Mouse (Mus musculus) skeletal muscle tissue, postnatal 0 days (tissue): ENCODE data around the gene Siglece. TPM values are rescaled to one million over a fixed set of nuclear protein-coding genes. Genes with fewer than 3 reads are reported as not detected.

ENCODE experiments used
- polyA plus RNA-seq: library from polyadenylated mRNA; unstranded; fragments of >200 nt; fragmentation: Nextera tagmentation; extraction: Ambion mirVana; gene quantifications from 2 replicates; pipeline ENCODE4 v1.2.1, GENCODE M21; 2015

The Siglece gene
- 0.77 and 0.99 TPM in 2 replicates for polyA plus RNA-seq

DNA sequence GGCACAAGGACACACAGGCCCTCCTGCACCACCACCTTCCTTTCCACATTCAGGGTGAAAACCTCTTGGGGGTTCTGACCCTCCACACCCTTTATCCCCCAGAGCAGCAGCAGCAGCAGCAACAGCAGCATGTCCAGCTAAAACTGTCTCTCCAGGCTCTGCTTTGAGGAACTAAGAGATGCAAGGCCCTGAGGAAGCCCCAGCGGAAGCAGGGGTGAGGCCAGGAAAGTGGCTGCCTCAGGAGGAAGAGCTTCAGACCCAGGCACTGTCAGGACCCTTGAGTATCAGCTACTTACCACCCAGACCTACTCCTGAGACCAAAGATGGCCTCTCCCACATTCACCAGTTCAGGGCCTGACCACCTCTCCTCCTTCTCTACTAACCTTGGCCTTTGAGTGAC lies at the start of gene Siglece:
Gene Siglece (minus strand): TSS at position 160 of the 400 bp plus-strand sequence.

DNA sequence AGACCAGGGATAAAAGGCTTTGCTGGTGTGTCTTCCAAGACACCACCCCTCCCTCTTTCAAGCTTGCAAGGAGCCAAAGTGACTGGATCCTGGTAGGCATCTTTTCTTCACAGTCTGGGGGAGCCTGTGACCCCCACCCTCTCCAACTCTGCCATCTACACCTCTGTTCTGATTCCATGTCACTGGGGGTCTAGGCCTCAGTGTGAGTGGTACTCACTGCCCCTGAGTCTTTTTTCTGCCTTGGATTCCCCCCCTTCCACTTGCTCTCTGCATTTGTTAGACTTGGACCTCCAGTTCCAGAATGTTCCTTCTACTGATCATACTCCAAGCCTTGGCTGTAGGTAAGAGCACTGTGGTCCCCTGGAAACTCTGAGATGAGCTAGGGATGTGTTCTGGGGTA lies 30.2 kb upstream of the Siglece start, which contains the start of gene Klk14:
Gene Klk14 (plus strand): TSS at position 301 of the 400 bp plus-strand sequence.

DNA sequence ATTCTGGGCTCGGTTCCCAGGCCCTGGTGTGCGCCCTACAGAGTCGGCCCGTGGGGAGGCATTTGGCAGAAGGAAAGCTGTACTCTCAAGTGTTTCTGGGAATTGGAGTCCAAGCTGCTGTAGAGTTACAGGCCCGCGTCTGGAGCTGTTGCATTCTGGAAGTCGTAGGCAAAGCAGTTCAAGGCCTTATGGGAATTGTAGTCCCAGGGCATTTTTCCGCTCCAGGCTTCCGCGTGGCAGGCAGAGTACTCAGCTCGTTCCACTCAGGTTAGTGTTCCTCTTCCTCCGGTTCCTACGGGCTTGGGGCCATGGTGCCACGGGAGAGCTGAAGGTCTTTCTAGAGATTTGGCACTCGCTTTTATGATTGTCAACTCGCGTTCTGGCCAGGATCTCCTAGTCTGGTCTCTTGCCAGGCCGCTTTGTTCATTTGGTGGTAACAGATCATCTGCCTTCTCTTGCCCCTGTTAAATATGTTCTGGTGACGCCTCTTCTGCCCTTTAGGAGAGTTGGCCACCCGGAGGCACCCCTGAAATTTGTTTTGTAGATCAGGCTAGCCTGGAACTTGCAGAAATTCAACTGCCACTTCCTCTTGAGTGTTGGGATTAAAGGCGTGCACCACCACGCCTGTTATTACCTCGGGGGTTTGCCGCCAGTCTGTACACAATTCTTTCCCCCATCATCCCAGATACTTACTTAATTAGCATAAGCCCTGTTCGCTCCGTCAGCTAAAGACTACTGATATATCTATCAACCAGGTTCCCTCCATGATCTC lies 12.0 kb upstream of the Siglece start, which contains the start of gene Ctu1:
Gene Ctu1 (plus strand): TSS at position 208 of the 772 bp plus-strand sequence.

DNA sequence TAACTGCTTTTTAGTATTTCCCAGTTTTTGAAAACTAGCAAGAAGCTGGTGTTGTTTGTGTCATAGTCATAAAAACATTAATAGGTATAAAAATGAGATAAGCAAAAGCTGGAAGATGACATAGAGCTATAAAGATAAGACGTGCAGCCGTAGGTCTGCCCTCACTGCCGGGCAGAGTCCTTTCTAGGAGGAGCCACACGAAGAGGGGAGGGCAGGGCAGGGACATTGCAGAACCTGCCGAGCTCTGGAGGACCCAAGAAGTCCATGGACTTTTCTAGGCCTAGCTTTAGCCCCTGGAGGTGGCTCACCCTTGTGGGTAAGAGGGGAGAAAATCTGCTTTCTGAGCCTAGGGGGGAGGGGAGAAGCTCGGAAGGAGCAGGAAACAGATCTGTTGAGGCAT lies 25.5 kb downstream of the Siglece start, which contains the start of gene Ceacam18:
Gene Ceacam18 (plus strand): TSS at position 208 of the 400 bp plus-strand sequence.

GRCm38 (mm10) chr7:43606896-43607742 lies 52.8 kb downstream of the Siglece start, which contains the start of gene Zfp819:
Zfp819 (plus strand) TSS chr7:43607169.

Other genes starting within 250 kb of the Siglece start
- not detected in 2 replicates for gene Lim2, start 232.5 kb downstream of the Siglece start, polyA plus RNA-seq
- 0.36 and 0.57 TPM in 2 replicates for gene Nkg7, start 223.1 kb downstream of the Siglece start, polyA plus RNA-seq
- gene Cldnd2, start 219.4 kb downstream of the Siglece start, polyA plus RNA-seq = not detected in 2 replicates
- gene Etfb, start 216.1 kb downstream of the Siglece start, polyA plus RNA-seq = 797 TPM in 2 replicates
- gene Gm45233, start 216.0 kb downstream of the Siglece start, polyA plus RNA-seq = not detected in 2 replicates
- gene Vsig10l, start 197.0 kb downstream of the Siglece start, polyA plus RNA-seq = 3.4 and 4.3 TPM in 2 replicates
- 0.09 TPM in 1 of 2 replicates, not detected in the other for gene Iglon5, start 170.1 kb downstream of the Siglece start, polyA plus RNA-seq
- gene 4931406B18Rik, start 154.2 kb downstream of the Siglece start, polyA plus RNA-seq = not detected in 2 replicates
- 2.8 and 3.1 TPM in 2 replicates for gene Cd33, start 115.7 kb downstream of the Siglece start, polyA plus RNA-seq
- gene Zfp658, start 97.9 kb downstream of the Siglece start, polyA plus RNA-seq = 0.95 and 1.0 TPM in 2 replicates
- gene Zfp719, start 80.6 kb downstream of the Siglece start, polyA plus RNA-seq = 3.7 and 4.3 TPM in 2 replicates
- gene Zfp819, start 53.0 kb downstream of the Siglece start, polyA plus RNA-seq = not detected in 2 replicates
- gene Ceacam18, start 25.5 kb downstream of the Siglece start, polyA plus RNA-seq = not detected in 2 replicates
- gene Ctu1, start 11.9 kb upstream of the Siglece start, polyA plus RNA-seq = 3.7 and 4.7 TPM in 2 replicates
- gene Klk14, start 30.3 kb upstream of the Siglece start, polyA plus RNA-seq = not detected in 2 replicates
- 0.74 TPM in 1 of 2 replicates, not detected in the other for gene Klk13, start 52.4 kb upstream of the Siglece start, polyA plus RNA-seq
- gene Klk12, start 108.7 kb upstream of the Siglece start, polyA plus RNA-seq = not detected in 2 replicates
- gene Klk11, start 114.4 kb upstream of the Siglece start, polyA plus RNA-seq = 1.3 TPM in 1 of 2 replicates, not detected in the other
- 0.65 and 1.5 TPM in 2 replicates for gene Klk10, start 120.9 kb upstream of the Siglece start, polyA plus RNA-seq
- 1.6 TPM in 1 of 2 replicates, not detected in the other for gene Klk9, start 131.7 kb upstream of the Siglece start, polyA plus RNA-seq
- 5.1 and 9.2 TPM in 2 replicates for gene Klk8, start 137.4 kb upstream of the Siglece start, polyA plus RNA-seq
- 8.1 TPM in 1 of 2 replicates, not detected in the other for gene Klk7, start 151.1 kb upstream of the Siglece start, polyA plus RNA-seq
- gene Klk6, start 164.3 kb upstream of the Siglece start, polyA plus RNA-seq = not detected in 2 replicates
- gene Klk5, start 181.8 kb upstream of the Siglece start, polyA plus RNA-seq = 8.0 TPM in 1 of 2 replicates, not detected in the other
- not detected in 2 replicates for gene Klk4, start 221.0 kb upstream of the Siglece start, polyA plus RNA-seq